ENCODE assay signal across 18 mouse cellular contexts in genomic region chr16:24423196-24423595, GRCm38 (mm10). TPM values are rescaled to one million over a fixed set of nuclear protein-coding genes. Genes with fewer than 3 reads are reported as not detected.
DNase-seq lines count a peak whose midpoint lies in the region; ATAC-seq and TF ChIP-seq lines count a peak whose summit lies in the region.
"Had no signal": no experiment of that assay in that cellular context is flagged by ENCODE, and none has a peak within 500 bp of the region (broad histone marks: within the 10 kb centered on the region; RNA-seq: fewer than 3 reads in every experiment).

No protein-coding gene starts in this region.

- H3K4me2 ChIP-seq in heart, embryonic 14.5 days (ENCODE audit: low read length): no peak overlapping the region
- H3K4me2 ChIP-seq in midbrain, postnatal 0 days (ENCODE audit: low read depth, low read length, poor library complexity, severe bottlenecking): no peak overlapping the region
- H3K4me2 ChIP-seq in forebrain, embryonic 13.5 days: no peak overlapping the region
- no peak overlapping the region for H3K4me2 ChIP-seq in hindbrain, embryonic 15.5 days
- H3K4me2 ChIP-seq: liver, embryonic 11.5 days; neural tube, embryonic 13.5 days had no signal

- 0 out of 2 replicates have a peak, but pooled peaks cover 3% of the 10 kb centered on the region for H3K36me3 ChIP-seq in heart, embryonic 14.5 days (ENCODE audit: control insufficient read depth, insufficient read depth, low read length)
- H3K36me3 ChIP-seq in midbrain, embryonic 10.5 days: no peaks in the 10 kb centered on the region
- no peaks in the 10 kb centered on the region for H3K36me3 ChIP-seq in midbrain, postnatal 0 days (ENCODE audit: insufficient read depth, low read length)
- no peaks in the 10 kb centered on the region for H3K36me3 ChIP-seq in forebrain, embryonic 13.5 days (ENCODE audit: poor library complexity, severe bottlenecking)
- no peaks in the 10 kb centered on the region for H3K36me3 ChIP-seq in hindbrain, embryonic 15.5 days
- H3K36me3 ChIP-seq: neural tube, embryonic 13.5 days had no signal

- peaks cover 31 to 78% of the 10 kb centered on the region in 2 experiments for H3K4me1 ChIP-seq in heart, embryonic 14.5 days (ENCODE audit: control insufficient read depth in 2 of 2, insufficient read depth in 2 of 2, low read length in 2 of 2)
- H3K4me1 ChIP-seq in midbrain, embryonic 10.5 days: peaks cover 23% of the 10 kb centered on the region
- peaks cover 14% of the 10 kb centered on the region; the same call in 1 of the 2 replicates for H3K4me1 ChIP-seq in midbrain, postnatal 0 days (ENCODE audit: insufficient read depth, low read length)
- peaks cover 29% of the 10 kb centered on the region for H3K4me1 ChIP-seq in forebrain, embryonic 13.5 days
- H3K4me1 ChIP-seq in hindbrain, embryonic 15.5 days (replicated peaks): peaks cover 11% of the 10 kb centered on the region

- TF ChIP-seq CTCF in midbrain, postnatal 0 days (IDR thresholded peaks at IDR 0.05): no peak

- no peaks in the 10 kb centered on the region for H3K9me3 ChIP-seq in heart, embryonic 14.5 days (ENCODE audit: control insufficient read depth, low read length)
- H3K9me3 ChIP-seq in midbrain, embryonic 10.5 days (replicated peaks): no peaks in the 10 kb centered on the region
- H3K9me3 ChIP-seq in midbrain, postnatal 0 days (ENCODE audit: low read length): no peaks in the 10 kb centered on the region
- no peaks in the 10 kb centered on the region for H3K9me3 ChIP-seq in forebrain, embryonic 13.5 days (replicated peaks)
- H3K9me3 ChIP-seq in hindbrain, embryonic 15.5 days: no peaks in the 10 kb centered on the region
- H3K9me3 ChIP-seq: limb, embryonic 10.5 days; neural tube, embryonic 13.5 days had no signal

- H3K27me3 ChIP-seq in heart, embryonic 14.5 days (ENCODE audit: control insufficient read depth, insufficient read depth, low read length): no peaks in the 10 kb centered on the region
- no peaks in the 10 kb centered on the region for H3K27me3 ChIP-seq in midbrain, embryonic 10.5 days (ENCODE audit: low read depth, poor library complexity, severe bottlenecking)
- no peaks in the 10 kb centered on the region; the same call in 1 of the 2 replicates for H3K27me3 ChIP-seq in midbrain, postnatal 0 days (ENCODE audit: insufficient read depth, low read length)
- no peaks in the 10 kb centered on the region for H3K27me3 ChIP-seq in forebrain, embryonic 13.5 days
- no peaks in the 10 kb centered on the region for H3K27me3 ChIP-seq in hindbrain, embryonic 15.5 days
- H3K27me3 ChIP-seq: neural tube, embryonic 13.5 days had no signal

- no peak for ATAC-seq in heart, embryonic 14.5 days (ENCODE audit: insufficient number of reproducible peaks, insufficient read depth, low FRiP score, low read depth)
- no peak for ATAC-seq in midbrain, postnatal 0 days (ENCODE audit: low FRiP score)
- ATAC-seq in forebrain, embryonic 13.5 days: 0 out of 2 replicates have a peak, but pooled peaks have one; percentile 29
- 0 out of 2 replicates have a peak, but pooled peaks have one; percentile 46 for ATAC-seq in hindbrain, embryonic 15.5 days (ENCODE audit: low FRiP score, low read depth)

- no peak for DNase-seq in heart, postnatal 25 days (ENCODE audit: low spot score)
- DNase-seq in midbrain, embryonic 10.5 days (ENCODE audit: low spot score): no peak
- DNase-seq in midbrain, postnatal 0 days (ENCODE audit: low spot score): no peak
- no peak for DNase-seq in spleen, postnatal 4 days (ENCODE audit: low spot score in 2 of 2)
- DNase-seq: cerebellum, adult 9-10 months; kidney, adult 18-20 months; kidney, postnatal 14 days; lung, adult 2 months; lung, postnatal 36 days; right cerebral cortex, postnatal 25 days; thymus, postnatal 14 days had no signal

- no peak overlapping the region for H3K9ac ChIP-seq in heart, embryonic 14.5 days (ENCODE audit: low read length)
- H3K9ac ChIP-seq in midbrain, postnatal 0 days (replicated peaks; ENCODE audit: low read length, poor library complexity, severe bottlenecking): no peak overlapping the region
- no peak overlapping the region for H3K9ac ChIP-seq in forebrain, embryonic 13.5 days
- no peak overlapping the region for H3K9ac ChIP-seq in hindbrain, embryonic 15.5 days
- H3K9ac ChIP-seq: neural tube, embryonic 13.5 days had no signal

- WGBS in heart, embryonic 14.5 days: 79% methylated on average over 4 of the region's 4 CpGs
- 60% methylated on average over 4 of the region's 4 CpGs for WGBS in midbrain, embryonic 10.5 days
- 26% methylated on average over 4 of the region's 4 CpGs for WGBS in midbrain, postnatal 0 days
- WGBS in forebrain, embryonic 13.5 days: 42% methylated on average over 4 of the region's 4 CpGs
- 34% methylated on average over 4 of the region's 4 CpGs for WGBS in hindbrain, embryonic 15.5 days

- peak overlapping the region; percentile 90 to 92; a peak in 3 of 4 replicates for H3K27ac ChIP-seq in heart, embryonic 14.5 days (replicated peaks in 1 of 2; ENCODE audit: control insufficient read depth in 1 of 2, insufficient read depth in 1 of 2, low read depth in 2 of 2, low read length in 2 of 2)
- H3K27ac ChIP-seq in midbrain, embryonic 10.5 days (replicated peaks): 0 out of 2 replicates have a peak overlapping the region, but pooled peaks have one; percentile 7
- no peak overlapping the region for H3K27ac ChIP-seq in midbrain, postnatal 0 days (ENCODE audit: low read depth, low read length)
- no peak overlapping the region for H3K27ac ChIP-seq in forebrain, embryonic 13.5 days
- no peak overlapping the region for H3K27ac ChIP-seq in hindbrain, embryonic 15.5 days (replicated peaks)
- H3K27ac ChIP-seq: left cerebral cortex, adult 2 months; limb, embryonic 10.5 days; neural tube, embryonic 13.5 days had no signal

- H3K4me3 ChIP-seq in heart, embryonic 14.5 days (ENCODE audit: control insufficient read depth in 1 of 2, insufficient read depth in 1 of 2, low read depth in 1 of 2, low read length in 2 of 2): no peak overlapping the region
- no peak overlapping the region for H3K4me3 ChIP-seq in midbrain, embryonic 10.5 days
- H3K4me3 ChIP-seq in midbrain, postnatal 0 days (ENCODE audit: low read depth, low read length): no peak overlapping the region
- no peak overlapping the region for H3K4me3 ChIP-seq in forebrain, embryonic 13.5 days
- H3K4me3 ChIP-seq in hindbrain, embryonic 15.5 days: no peak overlapping the region
- H3K4me3 ChIP-seq: left cerebral cortex, adult 2 months; limb, embryonic 10.5 days; neural tube, embryonic 13.5 days had no signal

- intact Hi-C loops in heart, postnatal 25 days (cut with DNase I): no loop called here

RNA-seq across cellular contexts. Expression of gene Lpp, which starts 29.9 kb away (rescaled TPM):
- 46.6 and 53.0 TPM in 2 replicates for polyA plus RNA-seq in heart, embryonic 14.5 days (2014; fragmentation: Nextera tagmentation; extraction: Ambion mirVana)
- total RNA-seq in heart, postnatal 25 days (2021): 10 to 100 TPM; 32.7 to 40.5 TPM
- 21.7 and 23.0 TPM in 2 replicates for polyA plus RNA-seq in midbrain, embryonic 10.5 days (2016; fragmentation: Nextera tagmentation; extraction: Ambion mirVana)
- total RNA-seq in midbrain, postnatal 0 days (2014; rRNA removed): 11.8 and 15.9 TPM in 2 replicates
- polyA plus RNA-seq in midbrain, postnatal 0 days (2015; fragmentation: Nextera tagmentation; extraction: Ambion mirVana): 5.9 and 7.9 TPM in 2 replicates
- polyA plus RNA-seq in forebrain, embryonic 13.5 days (2015; fragmentation: Nextera tagmentation; extraction: Ambion mirVana): 9.4 and 10.8 TPM in 2 replicates
- 11.4 and 11.5 TPM in 2 replicates for polyA plus RNA-seq in hindbrain, embryonic 15.5 days (2015; fragmentation: Nextera tagmentation; extraction: Ambion mirVana)

Comparison
In these comparisons a context has a peak if more than half of its experiments do, and no peak if none do; other contexts are left out.
1. H3K27ac ChIP-seq: peak in heart, embryonic 14.5 days (2 of 2) and midbrain, embryonic 10.5 days (single experiment); none in midbrain, postnatal 0 days (single experiment), forebrain, embryonic 13.5 days (single experiment) and hindbrain, embryonic 15.5 days (single experiment).
2. ATAC-seq: peak in forebrain, embryonic 13.5 days (single experiment) and hindbrain, embryonic 15.5 days (single experiment); none in heart, embryonic 14.5 days (single experiment) and midbrain, postnatal 0 days (single experiment).